Mouse (Mus musculus) inflammation-experienced regulatory T-cells, adult 16 weeks (primary cell): ENCODE measurements around the gene Pappa2. TPM values are rescaled to one million over a fixed set of nuclear protein-coding genes. Genes with fewer than 3 reads are reported as not detected.

ENCODE experiments used
- polyA plus RNA-seq: library from polyadenylated mRNA; unstranded; fragments of 100-300 nt; shearing (Covaris generic); gene quantifications from one replicate; pipeline ENCODE4 v1.2.1, GENCODE M21; 2017

Pappa2 gene
- not detected for polyA plus RNA-seq

DNA sequence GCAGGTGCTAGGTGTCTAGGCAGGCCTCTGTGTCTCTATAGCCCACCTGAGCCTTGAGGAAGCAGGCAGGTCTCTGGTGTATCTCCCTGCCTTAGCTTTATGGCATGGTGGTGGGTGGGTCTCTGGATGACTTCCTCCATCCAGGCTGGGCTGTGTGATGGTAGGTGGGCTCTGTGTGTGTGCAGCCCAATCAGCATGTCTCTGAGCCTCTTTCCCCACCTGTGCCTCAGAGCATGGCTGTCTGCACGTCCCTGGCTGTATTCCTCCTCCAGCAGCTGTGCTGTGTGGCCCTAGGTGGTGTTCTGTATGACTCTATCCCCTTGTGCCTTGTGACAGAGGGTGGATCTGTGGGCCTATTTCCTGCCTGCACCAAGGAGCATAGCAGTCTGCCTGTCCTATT lies at the start of gene Pappa2:
Gene Pappa2 (minus strand): TSS at position 101 of the 400 bp plus-strand sequence.

